Mouse (Mus musculus): ENCODE measurements around the gene Lgals2.
A peak's percentile ranks its signal among the peaks of the same experiment; 100 is the strongest.

DNA sequence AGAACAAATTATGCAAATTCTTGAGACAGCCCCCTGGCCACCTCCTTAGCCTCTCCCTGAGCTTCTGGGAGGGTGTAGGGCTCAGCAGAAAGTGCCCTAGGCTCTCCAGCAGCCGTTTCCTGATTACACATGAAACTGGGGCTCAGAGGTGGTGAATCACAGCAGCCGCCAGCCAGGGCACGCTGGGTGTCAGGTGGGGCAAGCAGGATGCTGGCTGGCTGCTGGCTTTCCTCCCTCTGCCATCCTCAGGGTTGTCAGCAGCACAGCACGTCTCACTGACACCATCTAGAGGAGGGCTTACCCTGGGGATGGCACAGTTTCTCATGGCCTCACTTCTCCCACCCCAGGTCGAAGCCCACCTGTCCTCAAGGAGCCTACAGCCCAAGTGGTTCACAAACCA, 27.0 kb downstream of the Lgals2 start:
- TF ChIP-seq CTCF (IDR thresholded peaks at IDR 0.05; ENCODE audit: borderline replicate concordance, control insufficient read depth, extremely low read depth, insufficient read depth, low read length, poor library complexity), result 0 out of 2 replicates have a peak, but pooled peaks have one; percentile 42
- TF ChIP-seq POLR2A (IDR thresholded peaks at IDR 0.05; ENCODE audit: control insufficient read depth, extremely low read depth, insufficient read depth, low read length, poor library complexity), result 0 out of 2 replicates have a peak, but pooled peaks have one; percentile 19

Data from thymus, adult 2 months (tissue).